In genomic region chr17:31763078-31763477, GRCm38 (mm10) we compare ENCODE assay signal across 13 mouse cellular contexts.
DNase-seq lines count a peak whose midpoint lies in the region; ATAC-seq and TF ChIP-seq lines count a peak whose summit lies in the region.
"Had no signal": no experiment of that assay in that cellular context is flagged by ENCODE, and none has a peak within 500 bp of the region (broad histone marks: within the 10 kb centered on the region; RNA-seq: fewer than 3 reads in every experiment).

No protein-coding gene starts in this region.

- H3K9me3 ChIP-seq in liver, embryonic 12.5 days (replicated peaks): no peaks in the 10 kb centered on the region

- no peak overlapping the region for H3K4me3 ChIP-seq in liver, adult 2 months (ENCODE audit: insufficient read depth, low read depth, low read length)
- no peak overlapping the region for H3K4me3 ChIP-seq in liver, embryonic 12.5 days
- H3K4me3 ChIP-seq in cortical plate, adult 2 months (ENCODE audit: insufficient read depth, low read length): no peak overlapping the region
- H3K4me3 ChIP-seq: erythroblast, embryonic 14.5 days; myocyte had no signal

- H3K27me3 ChIP-seq in liver, adult 2 months (ENCODE audit: control insufficient read depth, insufficient read depth, low read length): no peaks in the 10 kb centered on the region
- no peaks in the 10 kb centered on the region for H3K27me3 ChIP-seq in liver, embryonic 12.5 days (replicated peaks)
- H3K27me3 ChIP-seq: Patski had no signal

- no peak for TF ChIP-seq POLR2A in liver, adult 2 months (IDR thresholded peaks at IDR 0.05; ENCODE audit: extremely low read depth, insufficient read depth, low read length)
- no peak for TF ChIP-seq POLR2A in cortical plate, adult 2 months (IDR thresholded peaks at IDR 0.05; ENCODE audit: extremely low read depth, insufficient read depth, low read length)

- peak; percentile 72 for TF ChIP-seq CTCF in liver, adult 2 months (IDR thresholded peaks at IDR 0.05; ENCODE audit: low read depth, low read length)
- peak; percentile 22; the same call in 1 of the 2 replicates for TF ChIP-seq CTCF in cortical plate, adult 2 months (IDR thresholded peaks at IDR 0.05; ENCODE audit: extremely low read depth, insufficient read depth, low read length)

- DNase-seq in CD4-positive, CD25-positive, alpha-beta regulatory T cell, adult 2 months (ENCODE audit: low read depth, low spot score): peak; percentile 66
- peak; percentile 54 for DNase-seq in liver, adult 2 months (ENCODE audit: extremely low read depth, low read depth, low spot score)
- peak; percentile 34 for DNase-seq in retina, embryonic 14.5 days (ENCODE audit: low spot score)
- no peak for DNase-seq in cerebellum, adult 9-11 months
- no peak for DNase-seq in urinary bladder, postnatal 14 days (ENCODE audit: low spot score)
- DNase-seq: heart, adult 11 months; kidney, adult 11 months had no signal

- H3K4me2 ChIP-seq in liver, embryonic 12.5 days: no peak overlapping the region

- no peaks in the 10 kb centered on the region; the same call in 1 of the 2 replicates for H3K4me1 ChIP-seq in liver, adult 2 months (ENCODE audit: control insufficient read depth, insufficient read depth, low read length)
- H3K4me1 ChIP-seq in liver, embryonic 12.5 days: no peaks in the 10 kb centered on the region
- H3K4me1 ChIP-seq in cortical plate, adult 2 months (ENCODE audit: control insufficient read depth, insufficient read depth, low read length): peaks cover 5% of the 10 kb centered on the region

- H3K27ac ChIP-seq in liver, adult 2 months (replicated peaks; ENCODE audit: insufficient read depth, low read depth, low read length): no peak overlapping the region
- H3K27ac ChIP-seq in liver, embryonic 12.5 days: no peak overlapping the region
- no peak overlapping the region for H3K27ac ChIP-seq in cortical plate, adult 2 months (ENCODE audit: insufficient read depth, low read length)

- 54% methylated on average over 5 of the region's 5 CpGs for WGBS in liver, adult 2 months
- WGBS in liver, embryonic 12.5 days (ENCODE audit: insufficient replicate concordance): 48% methylated on average over 5 of the region's 5 CpGs

- H3K36me3 ChIP-seq in liver, adult 2 months (ENCODE audit: control insufficient read depth, insufficient read depth, low read length): no peaks in the 10 kb centered on the region
- no peaks in the 10 kb centered on the region for H3K36me3 ChIP-seq in liver, embryonic 12.5 days

- H3K79me2 ChIP-seq in liver, adult 2 months (ENCODE audit: control insufficient read depth, insufficient read depth, low read length): no peaks in the 10 kb centered on the region

- ATAC-seq in CD4-positive, CD25-positive, alpha-beta regulatory T cell, adult 4 months: no peak
- no peak for ATAC-seq in liver, embryonic 12.5 days
- ATAC-seq: Patski had no signal

- H3K9ac ChIP-seq in liver, adult 2 months (ENCODE audit: low read depth, low read length): no peak overlapping the region
- no peak overlapping the region for H3K9ac ChIP-seq in liver, embryonic 12.5 days

Comparison
In these comparisons a context has a peak if more than half of its experiments do, and no peak if none do; other contexts are left out.
1. DNase-seq: peak in CD4-positive, CD25-positive, alpha-beta regulatory T cell, adult 2 months (single experiment), liver, adult 2 months (single experiment) and retina, embryonic 14.5 days (single experiment); none in cerebellum, adult 9-11 months (single experiment) and urinary bladder, postnatal 14 days (single experiment).